12 mouse cellular contexts compared by ENCODE assay signal in genomic region chr16:12901096-12901995, GRCm38 (mm10).
DNase-seq lines count a peak whose midpoint lies in the region; ATAC-seq and TF ChIP-seq lines count a peak whose summit lies in the region.
"Had no signal": no experiment of that assay in that cellular context is flagged by ENCODE, and none has a peak within 500 bp of the region (broad histone marks: within the 10 kb centered on the region; RNA-seq: fewer than 3 reads in every experiment).

No protein-coding gene starts in this region.

- no peak overlapping the region for H3K4me2 ChIP-seq in hindbrain, embryonic 12.5 days (replicated peaks)
- H3K4me2 ChIP-seq: hindbrain, embryonic 15.5 days had no signal

- 0 out of 2 replicates have a peak overlapping the region, but pooled peaks have one; percentile 4 for H3K27ac ChIP-seq in hindbrain, embryonic 12.5 days
- H3K27ac ChIP-seq: hindbrain, embryonic 15.5 days had no signal

- ATAC-seq in Patski, result peak; percentile 31
- ATAC-seq in hindbrain, embryonic 12.5 days (ENCODE audit: low FRiP score), result peak; percentile 46; the same call in 1 of the 2 replicates
- ATAC-seq: activated CD4-positive, CD25-positive, alpha-beta regulatory T cell, adult 4 months had no signal

- no peak for TF ChIP-seq CTCF in Patski (IDR thresholded peaks at IDR 0.05)

- no peak overlapping the region for H3K9ac ChIP-seq in hindbrain, embryonic 12.5 days
- H3K9ac ChIP-seq: hindbrain, embryonic 15.5 days had no signal

- 54% methylated on average over 9 of the region's 9 CpGs for WGBS in hindbrain, embryonic 12.5 days

- no peaks in the 10 kb centered on the region for H3K36me3 ChIP-seq in hindbrain, embryonic 12.5 days
- H3K36me3 ChIP-seq: hindbrain, embryonic 15.5 days had no signal

- in situ Hi-C loops in Patski (cut with MboI; ENCODE audit: low pct_unique_long_range_greater_than_20kb), result no loop called here

- POLR2A ChIA-PET in Patski (lab: Charles Lee), result no interaction called here

- H3K9me3 ChIP-seq in hindbrain, embryonic 12.5 days (replicated peaks), result peaks cover 9% of the 10 kb centered on the region; the same call in 1 of the 2 replicates

- peaks cover 15% of the 10 kb centered on the region for H3K27me3 ChIP-seq in Patski
- H3K27me3 ChIP-seq in hindbrain, embryonic 12.5 days, result no peaks in the 10 kb centered on the region
- H3K27me3 ChIP-seq: hindbrain, embryonic 15.5 days had no signal

- CTCF ChIA-PET in Patski (lab: Charles Lee), result no interaction called here

- DNase-seq in embryo, embryonic 10 days (ENCODE audit: low spot score), result peak; percentile 32
- no peak for DNase-seq in embryo, embryonic 9.5 days (ENCODE audit: extremely low spot score)
- no peak for DNase-seq in Patski (ENCODE audit: low read depth, low spot score)
- DNase-seq in mesoderm, embryonic 11.5 days (ENCODE audit: low read depth, low spot score), result peak; percentile 30
- DNase-seq in adrenal gland, adult (ENCODE audit: inconsistent age in 2 of 2, low spot score in 1 of 2), result no peak
- no peak for DNase-seq in ovary, postnatal 36 days (ENCODE audit: low spot score)
- no peak for DNase-seq in layer of hippocampus, postnatal 36 days
- DNase-seq: liver; lung, postnatal 36 days had no signal

- peaks cover 4% of the 10 kb centered on the region; the same call in 1 of the 2 replicates for H3K4me1 ChIP-seq in hindbrain, embryonic 12.5 days
- H3K4me1 ChIP-seq: hindbrain, embryonic 15.5 days had no signal

- no peak overlapping the region for H3K4me3 ChIP-seq in hindbrain, embryonic 12.5 days
- H3K4me3 ChIP-seq: hindbrain, embryonic 15.5 days had no signal

Comparison
In these comparisons a context has a peak if more than half of its experiments do, and no peak if none do; other contexts are left out.
1. DNase-seq: peak in embryo, embryonic 10 days (single experiment) and mesoderm, embryonic 11.5 days (single experiment); none in embryo, embryonic 9.5 days (single experiment), Patski (single experiment), adrenal gland, adult (0 of 2), ovary, postnatal 36 days (single experiment) and layer of hippocampus, postnatal 36 days (0 of 2).